Mouse (Mus musculus) liver, adult 2 months (tissue): ENCODE measurements at regions not wholly inside any gene's neighbourhood (a gene's known extent, or its start where the extent isn't known, plus 50 kb on each side); places are given as distances from the start of the nearest gene placed in this dataset.

Experiments
- CTCF ChIP-seq: fragments of 200-500 bp; IDR thresholded peaks from 2 replicates; pipeline ENCODE4 v1.5.1; 2011; ENCODE audit warnings: low read depth, low read length, control low read depth
- POLR2A ChIP-seq: fragments of 200-500 bp; IDR thresholded peaks from 2 replicates; pipeline ENCODE4 v1.6.1; 2011; ENCODE audit warnings: low read length, control low read depth; ENCODE audit not compliant: insufficient read depth; ENCODE audit errors: extremely low read depth

DNA sequence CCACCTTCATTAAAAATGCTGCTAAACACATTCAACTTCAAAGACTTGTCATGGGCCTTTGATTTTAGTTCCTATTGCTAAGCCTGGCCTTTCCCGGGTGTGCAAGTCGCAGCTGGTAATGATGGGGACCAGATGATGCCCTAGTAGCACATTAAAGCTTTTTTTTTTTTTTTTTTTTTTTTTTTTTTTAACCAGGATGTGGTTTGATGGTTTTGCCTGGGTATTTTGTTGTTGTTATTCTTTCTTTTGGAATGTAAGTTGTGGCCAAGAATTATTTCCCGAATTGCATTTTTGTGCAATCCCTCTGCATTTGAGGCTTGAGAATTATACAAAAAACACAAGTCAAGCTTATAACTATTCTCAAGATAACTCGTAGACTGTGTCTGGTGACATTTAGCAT, 167.2 kb upstream of the Mmadhc start:
- no peak for TF ChIP-seq CTCF
- TF ChIP-seq POLR2A = no peak
